Mouse (Mus musculus) ES-E14 (cell line): ENCODE results near the gene Abca8b.

Experiments
- MAFK ChIP-seq: IDR thresholded peaks from 2 replicates; pipeline ENCODE4 v1.6.1; 2014; ENCODE audit warnings: mild to moderate bottlenecking, low read depth, low read length, inconsistent platforms; ENCODE audit not compliant: insufficient read depth
- ZC3H11A ChIP-seq: IDR thresholded peaks from 2 replicates; pipeline ENCODE4 v1.6.1; 2012; ENCODE audit warnings: low read depth, mild to moderate bottlenecking, inconsistent platforms, low read length, borderline replicate concordance

DNA sequence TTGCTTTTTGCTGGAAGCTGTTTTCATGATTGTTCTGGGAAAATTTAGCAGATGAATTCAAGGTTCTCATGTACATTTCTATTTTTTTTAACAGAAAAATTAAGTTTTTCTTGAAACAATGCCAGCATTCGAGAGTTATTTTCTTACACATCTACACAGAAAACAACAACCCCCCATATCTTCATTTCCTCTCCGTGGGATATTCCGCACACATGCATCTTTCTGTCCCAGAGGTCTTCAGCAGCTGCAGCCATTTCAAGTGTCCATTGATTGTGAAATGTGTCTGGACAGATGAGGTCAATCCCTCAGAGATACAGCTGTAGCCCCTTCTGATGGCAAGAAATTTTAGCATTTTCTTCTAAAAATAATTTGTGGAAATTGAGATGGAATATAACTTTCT is 73.4 kb downstream of the Abca8b start:
- TF ChIP-seq ZC3H11A (no peak), MAFK (no peak)
